ENCODE assay signal across 9 mouse cellular contexts in genomic region chr7:49762605-49763004, GRCm38 (mm10). TPM values are rescaled to one million over a fixed set of nuclear protein-coding genes. Genes with fewer than 3 reads are reported as not detected.
DNase-seq lines count a peak whose midpoint lies in the region; ATAC-seq lines count a peak whose summit lies in the region.
"Had no signal": no experiment of that assay in that cellular context is flagged by ENCODE, and none has a peak within 500 bp of the region (broad histone marks: within the 10 kb centered on the region; RNA-seq: fewer than 3 reads in every experiment).

No protein-coding gene starts in this region.

- intact Hi-C loops in heart, postnatal 25 days (cut with DNase I): no loop called here

- peak; percentile 60 for ATAC-seq in megakaryocyte progenitor cell, adult 5-6 weeks (replicated peaks; ENCODE audit: poor library complexity)

- DNase-seq in layer of hippocampus, adult 18-20 months (ENCODE audit: low spot score in 2 of 2): peak; percentile 73 to 76
- DNase-seq in layer of hippocampus, postnatal 14 days (ENCODE audit: low spot score in 2 of 2): no peak
- peak; percentile 74 for DNase-seq in MN1 (ENCODE audit: low spot score)
- peak; percentile 93 for DNase-seq in fibroblast of lung, adult 2 months (ENCODE audit: low read depth)
- DNase-seq in cerebellum, postnatal 10 days: no peak
- DNase-seq in kidney, postnatal 10 days: no peak
- DNase-seq in heart, postnatal 25 days (ENCODE audit: low spot score): no peak
- DNase-seq: kidney, adult 2 months had no signal

RNA-seq across cellular contexts. Expression of gene Htatip2, which starts 3.7 kb away (rescaled TPM):
- 10 to 100 TPM; 11.1 to 12.3 TPM for total RNA-seq in layer of hippocampus, adult 18-20 months (2021)
- 1 to 10 TPM; 8.2 to 8.3 TPM for total RNA-seq in layer of hippocampus, postnatal 14 days (2021)
- total RNA-seq in megakaryocyte progenitor cell, adult 5-6 weeks (2015): 16.0 and 18.4 TPM in 2 replicates
- 13.4 and 13.7 TPM in 2 replicates for total RNA-seq in megakaryocyte progenitor cell, adult 5-6 weeks (2017)
- 1 to 10 TPM; 8.6 to 9.1 TPM for total RNA-seq in heart, postnatal 25 days (2021)

RNA-seq across cellular contexts. Expression of gene Prmt3, which starts 15.5 kb away (rescaled TPM):
- 10 to 100 TPM; 31.9 to 34.7 TPM for total RNA-seq in layer of hippocampus, adult 18-20 months (2021)
- 10 to 100 TPM; 28.5 to 33.0 TPM for total RNA-seq in layer of hippocampus, postnatal 14 days (2021)
- total RNA-seq in megakaryocyte progenitor cell, adult 5-6 weeks (2015): 55.0 and 73.0 TPM in 2 replicates
- 51.5 and 53.0 TPM in 2 replicates for total RNA-seq in megakaryocyte progenitor cell, adult 5-6 weeks (2017)
- 10 to 100 TPM in 1 of 2 experiments, 1 to 10 TPM in 1; 9.8 to 12.1 TPM for total RNA-seq in heart, postnatal 25 days (2021)

Comparison
In these comparisons a context has a peak if more than half of its experiments do, and no peak if none do; other contexts are left out.
1. DNase-seq: peak in layer of hippocampus, adult 18-20 months (2 of 2), MN1 (single experiment) and fibroblast of lung, adult 2 months (single experiment); none in layer of hippocampus, postnatal 14 days (0 of 2), cerebellum, postnatal 10 days (0 of 2), kidney, postnatal 10 days (single experiment) and heart, postnatal 25 days (single experiment).